Mouse (Mus musculus) neural tube, postnatal 0 days (tissue): ENCODE measurements around the gene Gm5788. TPM values are rescaled to one million over a fixed set of nuclear protein-coding genes. Genes with fewer than 3 reads are reported as not detected.

Experiments used
- polyA plus RNA-seq: library from polyadenylated mRNA; unstranded; fragments of >200 nt; fragmentation: Nextera tagmentation; extraction: Ambion mirVana; gene quantifications from 2 replicates; pipeline ENCODE4 v1.2.1, GENCODE M21; 2015

Gene Gm5788
- polyA plus RNA-seq = not detected in 2 replicates

GRCm38 (mm10) chr12:87494421-87494820, at the start of gene Gm5788:
Gene Gm5788, plus strand, starts transcription at chr12:87494721.

GRCm38 (mm10) chr12:87471964-87472786, 22.3 kb upstream of the Gm5788 start, which contains the start of gene Snw1:
Gene Snw1, minus strand, starts transcription at chr12:87472274.

GRCm38 (mm10) chr12:87514016-87514415, 19.5 kb downstream of the Gm5788 start, which contains the start of gene Gm8300:
Gene Gm8300, plus strand, starts transcription at chr12:87514316.

Other genes starting within 250 kb of the Gm5788 start
- gene Vipas39, start 228.5 kb upstream of the Gm5788 start, polyA plus RNA-seq = 40.3 and 44.8 TPM in 2 replicates
- gene Ahsa1, start 228.2 kb upstream of the Gm5788 start, polyA plus RNA-seq = 170 and 182 TPM in 2 replicates
- gene Ism2, start 195.0 kb upstream of the Gm5788 start, polyA plus RNA-seq = 1.1 and 1.4 TPM in 2 replicates
- gene Sptlc2, start 106.4 kb upstream of the Gm5788 start, polyA plus RNA-seq = 74.2 and 76.9 TPM in 2 replicates
- gene Slirp, start 50.8 kb upstream of the Gm5788 start, polyA plus RNA-seq = 229 and 264 TPM in 2 replicates
- gene Alkbh1, start 50.7 kb upstream of the Gm5788 start, polyA plus RNA-seq = 25.1 and 26.6 TPM in 2 replicates
- gene Snw1, start 22.4 kb upstream of the Gm5788 start, polyA plus RNA-seq = 77.9 and 80.9 TPM in 2 replicates
- not detected in 2 replicates for gene Gm8300, start 19.6 kb downstream of the Gm5788 start, polyA plus RNA-seq
- gene Oog1, start 108.0 kb downstream of the Gm5788 start, polyA plus RNA-seq = not detected in 2 replicates
- gene Gm4027, start 124.1 kb downstream of the Gm5788 start, polyA plus RNA-seq = not detected in 2 replicates
- gene Gm16381, start 149.9 kb downstream of the Gm5788 start, polyA plus RNA-seq = not detected in 2 replicates